Mouse (Mus musculus) midbrain, embryonic 16.5 days (tissue): ENCODE data around the gene Cfi. TPM values are rescaled to one million over a fixed set of nuclear protein-coding genes. Genes with fewer than 3 reads are reported as not detected.

Experiments used
- ATAC-seq: fragments of 200-750 bp; cut with Nextera tagmentation; 2 replicates; pipeline ENCODE4 v1.8.0; 2017; ENCODE audit warnings: moderate TSS enrichment
- H3K27ac ChIP-seq: fragments of 300-500 bp; sonication (generic); 2 replicates; pipeline ENCODE4 v1.5.1; 2014; ENCODE audit warnings: mild to moderate bottlenecking, low read length, mixed read lengths
- H3K27me3 ChIP-seq: fragments of 300-500 bp; sonication (generic); 2 replicates; pipeline ENCODE4 v1.6.1; 2014; ENCODE audit warnings: low read depth, low read length, mixed read lengths; ENCODE audit not compliant: control insufficient read depth, insufficient read depth
- H3K36me3 ChIP-seq: fragments of 300-500 bp; sonication (generic); 2 replicates; pipeline ENCODE4 v1.6.1; 2014; ENCODE audit warnings: mild to moderate bottlenecking, low read length, moderate library complexity, mixed read lengths; ENCODE audit not compliant: control insufficient read depth, insufficient read depth
- H3K4me1 ChIP-seq: fragments of 300-500 bp; sonication (generic); 2 replicates; pipeline ENCODE4 v1.6.1; 2014; ENCODE audit warnings: mild to moderate bottlenecking, low read length, mixed read lengths; ENCODE audit not compliant: control insufficient read depth, insufficient read depth
- H3K4me2 ChIP-seq: fragments of 300-500 bp; sonication (generic); 2 replicates; pipeline ENCODE4 v1.6.1; 2014; ENCODE audit warnings: mild to moderate bottlenecking, low read length, mixed read lengths
- H3K4me3 ChIP-seq: fragments of 300-500 bp; sonication (generic); 2 replicates; pipeline ENCODE4 v1.5.1; 2014; ENCODE audit warnings: low read depth, mild to moderate bottlenecking, low read length, moderate library complexity, mixed read lengths
- H3K9ac ChIP-seq: fragments of 300-500 bp; sonication (generic); 2 replicates; pipeline ENCODE4 v1.6.1; 2014; ENCODE audit warnings: low read depth, low read length, mixed read lengths
- H3K9me3 ChIP-seq: fragments of 300-500 bp; sonication (generic); replicated peaks from 2 replicates; pipeline ENCODE4 v1.6.1; 2014; ENCODE audit warnings: mild to moderate bottlenecking, low read length, mixed read lengths; ENCODE audit not compliant: control insufficient read depth, poor library complexity, severe bottlenecking
- WGBS: fragments of 180-500 bp; shearing (Covaris S2); extraction: QIAGEN DNeasy Blood & Tissue Kit; methylation state at CpG from one replicate; pipeline ENCODE4 v1.1.7; 2014; 5-methylcytosine and 5-hydroxymethylcytosine counted together
- polyA plus RNA-seq: library from polyadenylated mRNA; unstranded; fragments of >200 nt; fragmentation: Nextera tagmentation; extraction: Ambion mirVana; gene quantifications from 2 replicates; pipeline ENCODE4 v1.2.1, GENCODE M21; 2015

Cfi gene
- polyA plus RNA-seq, 1 experiment from 2014 or later: 0.45 TPM

DNA sequence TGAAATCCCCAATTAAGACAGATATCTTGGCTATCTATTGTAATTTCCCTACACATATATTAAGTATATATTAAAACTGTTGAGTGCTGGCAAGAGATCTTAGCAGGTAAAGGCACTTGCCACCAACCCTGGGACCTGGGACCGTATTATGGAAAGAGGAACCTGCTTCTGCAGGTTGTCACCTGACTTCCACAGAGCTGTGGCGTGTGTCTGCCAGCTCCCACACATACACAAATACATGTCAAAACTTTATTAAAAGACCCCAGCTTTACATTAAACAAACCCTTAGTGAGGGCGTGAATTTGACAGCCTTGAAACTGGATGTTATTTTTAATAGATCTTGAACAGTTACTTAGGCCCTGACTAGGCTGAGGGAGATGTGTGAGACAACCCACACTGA, 67.7 kb downstream of the Cfi start:
- no peaks in the 10 kb centered on the region for H3K36me3 ChIP-seq
- H3K4me2 ChIP-seq: no peak overlapping the region
- peaks cover 6% of the 10 kb centered on the region for H3K4me1 ChIP-seq
- H3K4me3 ChIP-seq: no peak overlapping the region
- no peaks in the 10 kb centered on the region for H3K9me3 ChIP-seq
- ATAC-seq: no peak
- no peak overlapping the region for H3K9ac ChIP-seq
- H3K27me3 ChIP-seq: no peaks in the 10 kb centered on the region
- H3K27ac ChIP-seq: no peak overlapping the region
- WGBS: 99% methylated on average over 3 of the region's 3 CpGs

GRCm38 (mm10) chr3:129903866-129904265, 68.2 kb downstream of the Cfi start:
- 93% methylated on average over 8 of the region's 8 CpGs for WGBS
- Histone ChIP-seq H3K9ac (no peak overlapping the region), H3K4me3 (no peak overlapping the region), H3K27me3 (no peaks in the 10 kb centered on the region), H3K27ac (no peak overlapping the region), H3K4me2 (no peak overlapping the region), H3K9me3 (no peaks in the 10 kb centered on the region), H3K36me3 (no peaks in the 10 kb centered on the region), H3K4me1 (peaks cover 6% of the 10 kb centered on the region)
- ATAC-seq: no peak

- Histone ChIP-seq H3K4me3 (no peak overlapping the region), H3K27me3 (no peaks in the 10 kb centered on the region), H3K4me2 (no peak overlapping the region), H3K4me1 (peaks cover 6% of the 10 kb centered on the region), H3K36me3 (no peaks in the 10 kb centered on the region), H3K27ac (no peak overlapping the region), H3K9me3 (no peaks in the 10 kb centered on the region), H3K9ac (no peak overlapping the region)
- WGBS: 91% methylated on average over 7 of the region's 7 CpGs
- no peak for ATAC-seq
Measured at GRCm38 (mm10) chr3:129904381-129905132, 68.9 kb downstream of the Cfi start.

DNA sequence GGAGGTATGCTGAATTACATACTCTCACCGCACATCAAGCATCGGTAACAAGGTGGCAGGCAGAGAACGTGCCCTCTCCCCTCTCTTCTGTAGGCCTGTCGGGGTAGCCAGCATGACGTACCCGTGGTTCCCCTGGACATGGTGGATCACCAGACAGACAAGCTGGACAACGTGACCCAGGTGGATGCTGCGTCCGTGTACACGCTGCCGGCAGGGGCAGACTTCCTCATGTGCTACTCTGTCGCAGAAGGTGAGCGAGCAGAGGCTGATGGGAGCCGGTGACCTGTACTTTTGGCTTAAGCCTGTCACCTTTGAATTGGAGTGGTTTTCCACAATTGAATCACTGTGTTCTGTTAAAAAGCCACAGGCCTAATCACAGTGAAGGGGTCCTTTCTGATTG, 76.3 kb downstream of the Cfi start:
- ATAC-seq: no peak
- WGBS: 95% methylated on average over 14 of the region's 14 CpGs

GRCm38 (mm10) chr3:129913241-129913640, 77.6 kb downstream of the Cfi start:
- Histone ChIP-seq H3K4me2 (no peak overlapping the region), H3K9ac (no peak overlapping the region), H3K27ac (no peak overlapping the region), H3K4me3 (no peak overlapping the region), H3K4me1 (no peaks in the 10 kb centered on the region), H3K9me3 (no peaks in the 10 kb centered on the region), H3K27me3 (no peaks in the 10 kb centered on the region), H3K36me3 (no peaks in the 10 kb centered on the region)
- ATAC-seq: no peak
- 93% methylated on average over 13 of the region's 13 CpGs for WGBS

More for the DNA sequence above, 76.3 kb downstream of the Cfi start:
- H3K4me3 ChIP-seq: no peak overlapping the region
- H3K9ac ChIP-seq: no peak overlapping the region
- no peak overlapping the region for H3K4me2 ChIP-seq
- H3K27ac ChIP-seq: no peak overlapping the region
- H3K9me3 ChIP-seq: no peaks in the 10 kb centered on the region
- H3K36me3 ChIP-seq: no peaks in the 10 kb centered on the region
- H3K4me1 ChIP-seq: no peaks in the 10 kb centered on the region
- no peaks in the 10 kb centered on the region for H3K27me3 ChIP-seq

- H3K4me3 ChIP-seq: no peak overlapping the region
- 81% methylated on average over 3 of the region's 3 CpGs for WGBS
- no peak for ATAC-seq
Measured at GRCm38 (mm10) chr3:129917424-129917823, 81.7 kb downstream of the Cfi start.

DNA sequence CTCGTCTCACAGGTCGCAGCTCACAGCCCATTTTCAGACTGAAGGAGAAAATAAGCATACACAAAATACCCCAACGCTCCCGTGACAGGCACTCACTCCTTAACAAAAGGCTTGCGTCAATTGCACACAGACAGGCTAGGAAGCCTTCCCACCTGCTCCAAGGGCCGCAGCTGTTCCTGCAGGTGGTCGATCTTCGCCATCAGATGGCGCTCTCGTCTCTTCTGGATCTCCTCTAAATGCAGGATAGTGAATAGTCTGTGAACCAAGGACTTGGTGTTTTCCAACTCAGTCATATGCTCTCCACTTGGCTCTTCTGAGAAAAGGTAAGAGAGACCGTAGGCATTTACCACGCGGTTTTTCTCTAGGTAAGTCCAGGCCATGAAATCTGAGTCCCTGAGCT, 82.8 kb downstream of the Cfi start:
- WGBS: 14% methylated on average over 13 of the region's 13 CpGs
- peak; percentile 73 for ATAC-seq

More at GRCm38 (mm10) chr3:129917424-129917823, 81.7 kb downstream of the Cfi start:
- no peak overlapping the region for H3K9ac ChIP-seq
- H3K27ac ChIP-seq: no peak overlapping the region
- no peak overlapping the region for H3K4me2 ChIP-seq
- H3K9me3 ChIP-seq: no peaks in the 10 kb centered on the region
- H3K27me3 ChIP-seq: no peaks in the 10 kb centered on the region
- H3K36me3 ChIP-seq: no peaks in the 10 kb centered on the region
- no peaks in the 10 kb centered on the region for H3K4me1 ChIP-seq

GRCm38 (mm10) chr3:129923581-129923980, 87.9 kb downstream of the Cfi start:
- Histone ChIP-seq H3K9me3 (no peaks in the 10 kb centered on the region), H3K36me3 (no peaks in the 10 kb centered on the region), H3K27ac (no peak overlapping the region), H3K27me3 (no peaks in the 10 kb centered on the region), H3K9ac (no peak overlapping the region), H3K4me2 (no peak overlapping the region), H3K4me3 (no peak overlapping the region), H3K4me1 (no peaks in the 10 kb centered on the region)
- WGBS: 93% methylated on average over 7 of the region's 7 CpGs
- ATAC-seq: no peak

More for the DNA sequence above, 82.8 kb downstream of the Cfi start:
- H3K27ac ChIP-seq: no peak overlapping the region
- H3K4me1 ChIP-seq: no peaks in the 10 kb centered on the region
- no peak overlapping the region for H3K4me3 ChIP-seq
- H3K4me2 ChIP-seq: 0 out of 2 replicates have a peak overlapping the region, but pooled peaks have one; percentile 19
- H3K9ac ChIP-seq: no peak overlapping the region
- H3K9me3 ChIP-seq: no peaks in the 10 kb centered on the region
- H3K36me3 ChIP-seq: no peaks in the 10 kb centered on the region
- no peaks in the 10 kb centered on the region for H3K27me3 ChIP-seq
